Mouse (Mus musculus) lung, adult 2 months (tissue): ENCODE results near the gene Mdga2.

ENCODE experiments used
- CTCF ChIP-seq: fragments of 200-500 bp; IDR thresholded peaks from 2 replicates; pipeline ENCODE4 v1.5.1; 2011; ENCODE audit warnings: mild to moderate bottlenecking, low read length, control low read depth; ENCODE audit not compliant: insufficient read depth
- POLR2A ChIP-seq: fragments of 200-500 bp; IDR thresholded peaks from 2 replicates; pipeline ENCODE4 v1.6.1; 2011; ENCODE audit warnings: low read depth, mild to moderate bottlenecking, control low read depth, low read length, borderline replicate concordance; ENCODE audit errors: extremely low read depth

GRCm38 (mm10) chr12:66648605-66649552, 573.5 kb downstream of the Mdga2 start:
- TF ChIP-seq CTCF (no peak), POLR2A (no peak)
